Mouse (Mus musculus): Measurements from ENCODE around the gene Sec61b.

Sec61b gene
- long read RNA-seq, experiment 1, transcript Sec61b-201 (4 exons, 564 nt), result major isoform, 305 of 315 reads
- long read RNA-seq, experiment 1, partial matches to known transcripts, result 5 of 315 reads
- long read RNA-seq, experiment 1, other reads (novel, unspliced or antisense), result 3 of 315 reads
- long read RNA-seq, experiment 2, transcript Sec61b-202 (3 exons, 424 nt), result minor isoform, 6 of 417 reads
- long read RNA-seq, experiment 2, transcript Sec61b-201 (4 exons, 564 nt), result major isoform, 389 of 417 reads
- long read RNA-seq, experiment 2, partial matches to known transcripts, result 6 of 417 reads
- long read RNA-seq, experiment 2, other reads (novel, unspliced or antisense), result 16 of 417 reads

GRCm38 (mm10) chr4:47473968-47474729 is at the start of gene Sec61b, which contains the start of gene Alg2:
Sec61b (plus strand) TSS chr4:47474658.
Alg2 (minus strand) TSS chr4:47474333.
- intact Hi-C loops (cut with DNase I), result loop anchor here (2.0 kb wide), 1 partner anchor 35 kb away; no protein-coding TSS in a partner anchor

GRCm38 (mm10) chr4:47425247-47425830 is 49.1 kb upstream of the Sec61b start:
- intact Hi-C loops (cut with DNase I), result loop anchor here (10.0 kb wide), 1 partner anchor 979 kb away; no protein-coding TSS in a partner anchor

- intact Hi-C loops (cut with DNase I), result loop anchor here (10.0 kb wide), 1 partner anchor 977 kb away; no protein-coding TSS in a partner anchor
Measured at GRCm38 (mm10) chr4:47427606-47428005, 46.9 kb upstream of the Sec61b start.

GRCm38 (mm10) chr4:47430557-47430956 is 43.9 kb upstream of the Sec61b start:
- intact Hi-C loops (cut with DNase I), result loop anchor here (5.0 to 10.0 kb wide), 3 partner anchors 167 to 764 kb away; partner anchors contain the start of gene Nr4a3

- intact Hi-C loops (cut with DNase I), result loop anchor here (5.0 to 10.0 kb wide), 3 partner anchors 166 to 764 kb away; partner anchors contain the start of gene Nr4a3
Measured at GRCm38 (mm10) chr4:47431081-47431480, 43.4 kb upstream of the Sec61b start.

- intact Hi-C loops (cut with DNase I), result loop anchor here (5.0 to 10.0 kb wide), 3 partner anchors 165 to 762 kb away; partner anchors contain the start of gene Nr4a3
Measured at GRCm38 (mm10) chr4:47432766-47433165, 41.7 kb upstream of the Sec61b start.

- intact Hi-C loops (cut with DNase I), result loop anchor here (10.0 kb wide), 2 partner anchors 610 to 760 kb away; partner anchors contain the start of gene Nr4a3
Measured at GRCm38 (mm10) chr4:47435131-47435530, 39.3 kb upstream of the Sec61b start.

GRCm38 (mm10) chr4:47435566-47436360 is 38.7 kb upstream of the Sec61b start:
- intact Hi-C loops (cut with DNase I), result loop anchor here (10.0 kb wide), 2 partner anchors 609 to 759 kb away; partner anchors contain the start of gene Nr4a3

- intact Hi-C loops (cut with DNase I), result loop anchor here (2.0 to 10.0 kb wide), 4 partner anchors 37 to 757 kb away; partner anchors contain the start of genes Alg2, Nr4a3 and Sec61b
Measured at GRCm38 (mm10) chr4:47437365-47438340, 36.8 kb upstream of the Sec61b start.

- intact Hi-C loops (cut with DNase I), result loop anchor here (2.0 to 10.0 kb wide), 4 partner anchors 36 to 756 kb away; partner anchors contain the start of genes Alg2, Nr4a3 and Sec61b
Measured at GRCm38 (mm10) chr4:47438956-47439355, 35.5 kb upstream of the Sec61b start.

- intact Hi-C loops (cut with DNase I), result no loop called here
Measured at GRCm38 (mm10) chr4:47440951-47441350, 33.5 kb upstream of the Sec61b start.

- intact Hi-C loops (cut with DNase I), result no loop called here
Measured at GRCm38 (mm10) chr4:47448526-47448925, 25.9 kb upstream of the Sec61b start.

- intact Hi-C loops (cut with DNase I), result no loop called here
Measured at GRCm38 (mm10) chr4:47449116-47449515, 25.3 kb upstream of the Sec61b start.

- intact Hi-C loops (cut with DNase I), result no loop called here
Measured at GRCm38 (mm10) chr4:47449586-47450522, 24.6 kb upstream of the Sec61b start.

- intact Hi-C loops (cut with DNase I), result no loop called here
Measured at GRCm38 (mm10) chr4:47467196-47467595, 7.3 kb upstream of the Sec61b start.

GRCm38 (mm10) chr4:47473586-47473967 is 881 bp upstream of the Sec61b start:
- intact Hi-C loops (cut with DNase I), result no loop called here

- intact Hi-C loops (cut with DNase I), result loop anchor here (2.0 kb wide), 1 partner anchor 36 kb away; no protein-coding TSS in a partner anchor
Measured at GRCm38 (mm10) chr4:47474730-47475643, 529 bp downstream of the Sec61b start.

Measured in adrenal gland (tissue).